Mouse (Mus musculus) left cerebral cortex, adult 6 months (tissue): Measurements from ENCODE around the gene Abhd14b. TPM values are rescaled to one million over a fixed set of nuclear protein-coding genes. Genes with fewer than 3 reads are reported as not detected.

Experiments used
- long read RNA-seq, 2 experiments: library from polyadenylated mRNA; unstranded; transcript quantifications; one replicate each; pipeline ENCODE4 v2.0.0; 2019 to 2020
- polyA plus RNA-seq: library from polyadenylated mRNA; unstranded; fragments of <200 nt; fragmentation: Nextera tagmentation; gene quantifications from 2 replicates; pipeline ENCODE4 v1.2.3, GENCODE M21; 2021

Abhd14b gene
- 10.4 and 12.8 TPM in 2 replicates for polyA plus RNA-seq
- long read RNA-seq, experiment 1, transcript Abhd14b-201 (4 exons, 1,745 nt): major isoform, 42 of 77 reads
- long read RNA-seq, experiment 1, transcript Abhd14b-202 (4 exons, 1,200 nt): minor isoform, 9 of 77 reads
- long read RNA-seq, experiment 1, partial matches to known transcripts: 14 of 77 reads
- long read RNA-seq, experiment 1, other reads (novel, unspliced or antisense): 11 of 77 reads
- long read RNA-seq, experiment 2, transcript Abhd14b-201 (4 exons, 1,745 nt): major isoform, 14 of 22 reads
- long read RNA-seq, experiment 2, partial matches to known transcripts: 2 of 22 reads
- long read RNA-seq, experiment 2, other reads (novel, unspliced or antisense): 1 of 22 reads

DNA sequence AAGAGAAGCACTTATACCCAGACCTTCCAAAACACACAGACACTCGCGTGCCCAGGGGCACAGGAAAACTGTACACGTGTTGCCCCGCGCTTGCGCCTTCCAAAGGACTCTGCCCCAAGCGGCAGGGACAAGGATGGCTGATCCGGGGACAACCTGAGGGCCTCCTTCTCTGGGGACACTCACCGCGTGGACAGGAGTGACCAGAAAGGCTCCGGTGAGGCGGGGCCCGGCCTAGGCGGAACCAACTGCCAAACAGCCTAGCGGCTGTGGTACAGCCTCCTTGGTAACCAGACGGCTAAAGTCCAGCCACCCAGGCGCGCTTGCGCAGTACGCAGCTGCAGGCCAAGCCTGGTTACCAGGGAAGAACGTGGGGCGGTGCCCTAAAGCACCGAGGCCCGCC lies at the start of gene Abhd14b, which contains the start of gene Abhd14a:
TSS of gene Abhd14b (plus strand) at position 112 of the 400 bp plus-strand sequence.
TSS of gene Abhd14a (minus strand) at position 331 of the 400 bp plus-strand sequence.

DNA sequence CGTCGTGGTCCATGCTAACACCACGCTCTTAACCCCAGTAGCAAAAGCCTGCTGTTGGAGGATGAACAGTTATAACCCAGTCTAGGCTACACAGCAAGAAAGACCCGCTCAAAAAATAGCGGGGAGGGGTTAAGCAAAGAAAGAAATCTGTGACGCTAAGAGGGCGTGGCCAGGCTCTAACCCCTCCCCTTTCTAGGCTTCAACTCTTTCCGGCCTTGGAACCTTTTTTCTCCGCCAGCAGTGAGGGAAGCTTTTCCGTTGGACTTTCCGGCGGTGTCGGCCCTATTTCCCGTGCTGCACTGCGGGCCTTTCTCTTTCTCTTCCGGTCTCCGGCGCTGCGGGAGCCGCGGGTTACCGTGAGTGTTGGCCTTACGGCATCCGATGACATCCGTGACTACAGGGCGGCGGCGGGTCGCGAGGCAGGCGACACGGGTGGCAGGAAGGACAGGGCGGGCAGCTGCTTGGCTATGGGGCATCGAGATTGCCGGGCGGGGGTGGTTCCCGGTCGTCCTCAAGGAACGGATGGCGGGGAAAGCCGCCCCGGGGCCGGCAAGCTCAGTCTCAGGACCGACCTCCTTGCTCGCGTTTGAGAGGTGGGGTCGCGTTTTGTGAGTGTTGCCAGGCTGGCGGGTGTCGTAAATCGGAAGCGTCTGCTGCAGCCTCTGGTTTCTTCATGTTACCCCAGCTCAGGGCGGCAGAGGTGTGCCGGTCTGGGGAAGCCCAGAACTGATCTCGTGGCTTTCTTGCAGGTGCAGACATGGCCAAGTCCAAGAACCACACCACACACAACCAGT lies 17.8 kb upstream of the Abhd14b start, which contains the start of gene Rpl29:
TSS of gene Rpl29 (plus strand) at position 234 of the 794 bp plus-strand sequence.

DNA sequence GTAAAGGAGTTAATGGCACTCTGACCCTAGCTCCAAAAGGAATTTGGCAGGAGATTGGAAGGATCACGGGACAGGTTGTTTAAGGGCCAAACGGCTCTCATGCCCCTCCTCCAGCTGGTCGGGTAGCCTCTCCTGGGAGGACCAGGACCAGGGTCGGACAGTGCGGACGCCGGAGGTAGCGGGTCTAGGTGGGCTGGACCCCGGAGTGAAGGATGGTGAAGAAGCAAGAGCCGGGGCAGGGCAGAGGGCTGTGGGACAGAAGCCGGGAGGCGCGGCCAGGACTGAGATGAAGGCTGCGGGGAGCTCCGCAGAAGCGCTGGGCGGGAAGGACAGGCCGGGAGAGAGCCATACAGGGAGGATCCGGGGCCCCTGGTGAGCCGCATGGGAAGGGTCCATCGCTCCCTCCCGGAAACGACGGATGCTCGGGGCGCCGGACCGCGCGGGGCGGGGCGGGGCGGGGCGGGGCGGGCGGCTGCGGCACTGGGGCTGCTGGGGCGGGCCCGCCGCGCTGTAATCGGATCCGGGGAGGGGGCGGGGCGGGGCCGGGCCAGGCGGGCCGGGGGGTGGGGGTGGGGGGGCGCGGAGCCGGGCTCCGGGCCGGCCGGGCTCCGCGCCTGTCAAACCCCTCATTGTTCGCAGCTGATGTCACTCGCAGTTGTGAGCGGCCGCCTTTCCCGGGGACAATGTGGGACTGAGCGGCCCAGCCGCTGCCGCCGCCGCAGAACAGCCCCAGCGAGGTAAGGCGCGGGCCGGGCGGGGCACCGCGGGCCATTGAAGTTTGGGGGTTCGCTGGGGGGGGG lies 6.2 kb downstream of the Abhd14b start, which contains the start of gene Pcbp4:
TSS of gene Pcbp4 (plus strand) at position 21 of the 800 bp plus-strand sequence.

DNA sequence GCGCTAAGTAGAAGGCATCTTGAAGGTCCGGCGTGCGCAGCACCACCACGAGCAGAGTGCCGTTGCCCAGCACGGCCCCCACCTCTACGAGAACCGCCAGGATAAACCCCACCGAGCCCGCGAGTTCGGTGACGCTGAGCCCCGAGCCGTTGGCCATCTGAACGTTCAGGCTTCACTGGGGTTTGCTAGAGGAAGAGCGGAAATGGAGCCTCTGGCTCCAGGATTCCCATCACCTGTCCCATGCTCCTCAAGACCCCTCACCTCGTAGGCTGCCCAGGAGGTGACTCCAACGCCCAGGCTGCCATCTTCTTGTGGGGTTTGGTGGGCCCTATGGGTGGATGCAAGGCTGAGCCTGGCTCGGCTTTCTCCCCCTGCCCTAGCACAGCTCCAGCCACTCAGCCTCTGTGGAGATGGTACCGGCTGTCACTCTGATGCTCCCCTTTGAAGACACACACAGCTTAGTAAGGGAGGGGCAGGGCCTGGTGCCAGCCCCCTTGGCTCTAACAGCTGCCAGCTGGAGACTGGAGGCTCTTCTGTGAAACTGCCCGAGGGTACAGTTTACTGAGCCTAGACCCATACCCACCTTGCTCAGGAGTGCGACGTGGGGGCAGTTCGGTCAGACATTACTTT lies 18.4 kb downstream of the Abhd14b start, which contains the start of gene Gpr62:
TSS of gene Gpr62 (minus strand) at position 368 of the 630 bp plus-strand sequence.

DNA sequence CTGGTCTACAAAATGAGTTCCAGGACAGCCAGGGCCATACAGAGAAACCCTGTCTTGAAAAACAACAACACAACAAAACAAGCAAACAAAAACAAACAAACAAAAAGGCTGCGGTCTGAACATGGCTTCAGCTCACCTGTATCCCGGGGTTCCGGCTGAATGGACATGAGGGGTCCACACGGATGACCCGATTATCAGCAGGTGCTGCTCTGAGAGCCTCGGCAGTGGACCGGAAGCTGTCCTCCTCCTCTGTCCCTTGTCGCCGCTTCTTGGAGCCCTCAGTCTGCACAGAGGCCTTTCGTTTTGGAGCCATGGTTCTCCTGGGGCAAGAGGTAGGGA lies 28.4 kb downstream of the Abhd14b start, which contains the start of gene Rrp9:
TSS of gene Rrp9 (plus strand) at position 301 of the 339 bp plus-strand sequence.

DNA sequence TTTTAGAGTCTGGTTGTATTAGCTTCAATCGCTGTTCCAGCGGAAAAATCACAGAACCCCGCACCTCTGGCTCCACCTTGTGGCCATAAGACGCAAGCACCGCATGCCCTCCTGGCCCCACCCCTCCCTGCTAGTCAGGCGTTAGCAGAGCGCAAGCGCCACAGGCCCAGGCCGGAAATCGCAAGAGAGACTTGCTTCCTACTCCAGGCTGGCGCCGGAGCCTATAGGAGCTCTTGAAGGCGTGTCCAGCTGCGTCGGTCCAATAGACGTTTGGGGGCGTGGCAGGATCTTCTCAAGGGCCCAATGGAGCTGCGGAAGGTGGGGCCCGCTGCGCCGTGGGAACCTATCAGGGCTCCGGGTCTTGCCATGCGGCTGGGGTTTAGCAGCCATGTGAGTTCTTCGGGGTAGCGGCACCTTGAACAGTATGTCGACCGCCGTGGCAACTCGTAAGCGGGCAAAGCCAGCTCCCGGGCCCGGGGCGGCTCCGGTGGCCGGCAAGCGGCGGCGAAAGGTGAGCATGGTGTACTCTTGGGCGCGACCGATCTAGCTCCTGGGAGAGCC lies 29.7 kb downstream of the Abhd14b start, which contains the start of gene Parp3:
TSS of gene Parp3 (minus strand) at position 26 of the 561 bp plus-strand sequence.

DNA sequence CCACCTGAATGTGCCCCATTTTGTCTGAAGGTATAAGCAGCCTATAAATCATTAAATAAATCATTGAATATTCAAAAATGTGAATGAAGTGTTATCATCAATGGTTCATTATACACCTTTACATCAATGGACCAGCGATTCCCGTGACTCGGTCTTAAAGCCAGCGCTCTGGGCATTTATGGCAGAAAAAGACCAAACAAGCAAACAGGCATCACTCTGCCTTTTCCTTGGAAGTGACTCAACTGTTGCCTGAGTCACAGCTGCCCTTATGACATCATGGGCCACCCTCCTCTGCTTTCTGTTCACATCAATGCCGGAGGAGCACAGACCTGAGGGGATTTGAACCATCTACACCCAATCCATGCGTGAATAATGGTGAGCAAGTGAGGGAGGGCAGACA lies 52.4 kb downstream of the Abhd14b start, which contains the start of gene Iqcf1:
TSS of gene Iqcf1 (plus strand) at position 301 of the 400 bp plus-strand sequence.

Other genes with a start within 250 kb of the Abhd14b start
- gene Ppm1m, start 247.7 kb upstream of the Abhd14b start, polyA plus RNA-seq: 14.6 and 19.3 TPM in 2 replicates
- 77.0 and 77.9 TPM in 2 replicates for gene Twf2, start 244.4 kb upstream of the Abhd14b start, polyA plus RNA-seq
- 0.20 and 0.25 TPM in 2 replicates for gene Tlr9, start 224.9 kb upstream of the Abhd14b start, polyA plus RNA-seq
- gene Alas1, start 198.8 kb upstream of the Abhd14b start, polyA plus RNA-seq: 56.7 and 78.9 TPM in 2 replicates
- 24.8 and 33.9 TPM in 2 replicates for gene Poc1a, start 166.4 kb upstream of the Abhd14b start, polyA plus RNA-seq
- gene Dusp7, start 78.8 kb upstream of the Abhd14b start, polyA plus RNA-seq: 17.7 and 21.8 TPM in 2 replicates
- gene Rpl29, start 18.0 kb upstream of the Abhd14b start, polyA plus RNA-seq: 667 and 915 TPM in 2 replicates
- 11.2 and 11.3 TPM in 2 replicates for gene Acy1, start 9.1 kb upstream of the Abhd14b start, polyA plus RNA-seq
- 61.7 and 68.7 TPM in 2 replicates for gene Abhd14a, start 219 bp downstream of the Abhd14b start, polyA plus RNA-seq
- gene Pcbp4, start 5.8 kb downstream of the Abhd14b start, polyA plus RNA-seq: 63.4 and 112 TPM in 2 replicates
- gene Gpr62, start 18.5 kb downstream of the Abhd14b start, polyA plus RNA-seq: 6.8 and 13.9 TPM in 2 replicates
- 24.7 and 25.8 TPM in 2 replicates for gene Rrp9, start 28.5 kb downstream of the Abhd14b start, polyA plus RNA-seq
- 5.1 and 5.3 TPM in 2 replicates for gene Parp3, start 29.5 kb downstream of the Abhd14b start, polyA plus RNA-seq
- gene Iqcf1, start 52.5 kb downstream of the Abhd14b start, polyA plus RNA-seq: not detected in 2 replicates
- not detected in 2 replicates for gene Iqcf5, start 67.1 kb downstream of the Abhd14b start, polyA plus RNA-seq
- gene Iqcf3, start 114.2 kb downstream of the Abhd14b start, polyA plus RNA-seq: not detected in 2 replicates
- gene Iqcf4, start 123.5 kb downstream of the Abhd14b start, polyA plus RNA-seq: not detected in 2 replicates
- gene Iqcf6, start 179.1 kb downstream of the Abhd14b start, polyA plus RNA-seq: not detected in 2 replicates
- gene Grm2, start 208.6 kb downstream of the Abhd14b start, polyA plus RNA-seq: 24.4 and 25.1 TPM in 2 replicates
- 115 and 122 TPM in 2 replicates for gene Tex264, start 238.5 kb downstream of the Abhd14b start, polyA plus RNA-seq